Mouse (Mus musculus) neural tube, embryonic 13.5 days (tissue): ENCODE measurements at regions not wholly inside any gene's neighbourhood (a gene's known extent, or its start where the extent isn't known, plus 50 kb on each side); places are given as distances from the start of the nearest gene placed in this dataset.

Experiments used
- ATAC-seq: fragments of 200-750 bp; cut with Nextera tagmentation; 2 replicates; pipeline ENCODE4 v1.8.0; 2017; ENCODE audit warnings: low read depth, mild to moderate bottlenecking, moderate TSS enrichment, moderate library complexity
- H3K27ac ChIP-seq: fragments of 300-500 bp; sonication (generic); replicated peaks from 2 replicates; pipeline ENCODE4 v1.5.1; 2015; ENCODE audit warnings: moderate library complexity, mild to moderate bottlenecking, inconsistent platforms
- H3K27me3 ChIP-seq: fragments of 300-500 bp; sonication (generic); 2 replicates; pipeline ENCODE4 v1.6.1; 2015; ENCODE audit warnings: mild to moderate bottlenecking, inconsistent platforms
- H3K36me3 ChIP-seq: fragments of 300-500 bp; sonication (generic); 2 replicates; pipeline ENCODE4 v1.6.1; 2015; ENCODE audit warnings: mild to moderate bottlenecking, inconsistent platforms
- H3K4me1 ChIP-seq: fragments of 300-500 bp; sonication (generic); replicated peaks from 2 replicates; pipeline ENCODE4 v1.6.1; 2015; ENCODE audit warnings: inconsistent platforms
- H3K4me2 ChIP-seq: fragments of 300-500 bp; sonication (generic); 2 replicates; pipeline ENCODE4 v1.6.1; 2015; ENCODE audit warnings: inconsistent platforms, mild to moderate bottlenecking, moderate library complexity
- H3K4me3 ChIP-seq: fragments of 300-500 bp; sonication (generic); 2 replicates; pipeline ENCODE4 v1.5.1; 2015; ENCODE audit warnings: mild to moderate bottlenecking, inconsistent platforms
- H3K9ac ChIP-seq: fragments of 300-500 bp; sonication (generic); 2 replicates; pipeline ENCODE4 v1.6.1; 2015; ENCODE audit warnings: moderate library complexity, mild to moderate bottlenecking, inconsistent platforms
- H3K9me3 ChIP-seq: fragments of 300-500 bp; sonication (generic); 2 replicates; pipeline ENCODE4 v1.6.1; 2016; ENCODE audit warnings: inconsistent platforms
- WGBS: fragments of 180-500 bp; shearing (Covaris S2); methylation state at CpG from one replicate; pipeline ENCODE4 v1.1.7; 2015; 5-methylcytosine and 5-hydroxymethylcytosine counted together

DNA sequence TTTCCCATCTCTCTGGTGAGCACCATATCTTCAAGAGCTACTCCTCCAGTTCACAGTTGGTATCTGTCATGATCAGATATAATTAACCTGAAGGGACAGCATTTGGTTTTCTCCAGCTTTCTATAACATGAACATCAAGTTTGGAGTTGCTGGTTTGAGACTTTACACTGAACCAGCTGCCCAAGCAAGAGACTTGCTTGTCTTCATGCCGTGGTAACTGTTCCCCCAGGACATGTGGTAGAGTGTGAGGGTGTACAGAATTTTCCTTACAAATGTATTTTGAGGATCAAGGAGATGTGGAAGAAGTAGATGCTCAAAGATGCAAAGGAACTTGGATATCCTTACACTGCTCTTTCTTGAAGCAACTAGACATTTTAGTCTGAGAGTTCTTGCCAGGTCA lies 200.0 kb upstream of the Eci2 start:
- no peaks in the 10 kb centered on the region for H3K27me3 ChIP-seq
- no peak overlapping the region for H3K4me3 ChIP-seq
- no peak overlapping the region for H3K27ac ChIP-seq
- H3K9ac ChIP-seq = no peak overlapping the region
- WGBS = 90% methylated on average over 1 of the region's 1 CpGs
- H3K4me2 ChIP-seq = no peak overlapping the region
- no peaks in the 10 kb centered on the region for H3K36me3 ChIP-seq
- ATAC-seq = no peak
- H3K4me1 ChIP-seq = no peaks in the 10 kb centered on the region
- no peaks in the 10 kb centered on the region for H3K9me3 ChIP-seq

DNA sequence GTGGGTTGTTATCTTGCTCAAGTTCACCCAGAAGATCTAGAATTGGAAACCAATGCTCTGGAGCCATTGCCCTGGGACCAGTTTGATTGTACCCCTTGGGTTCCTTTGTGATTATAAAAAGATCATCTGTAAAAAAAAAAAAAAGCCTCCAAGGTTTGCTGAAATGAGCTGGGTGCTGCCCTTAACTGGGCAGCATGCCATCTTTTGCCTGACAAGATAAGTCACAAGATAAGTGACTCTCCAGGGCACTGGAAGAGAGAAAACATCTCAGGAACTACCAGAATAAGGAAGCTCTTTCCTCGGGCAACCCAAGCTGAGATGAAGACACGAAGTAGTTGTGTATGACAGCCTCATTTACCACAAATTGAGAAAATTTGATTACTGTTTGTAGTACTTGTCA lies 202.7 kb upstream of the Eci2 start:
- no peaks in the 10 kb centered on the region for H3K4me1 ChIP-seq
- no peak overlapping the region for H3K4me3 ChIP-seq
- H3K36me3 ChIP-seq = no peaks in the 10 kb centered on the region
- WGBS = 83% methylated on average over 2 of the region's 2 CpGs
- no peak overlapping the region for H3K27ac ChIP-seq
- no peak overlapping the region for H3K9ac ChIP-seq
- no peak for ATAC-seq
- H3K9me3 ChIP-seq = no peaks in the 10 kb centered on the region
- no peaks in the 10 kb centered on the region for H3K27me3 ChIP-seq
- no peak overlapping the region for H3K4me2 ChIP-seq

DNA sequence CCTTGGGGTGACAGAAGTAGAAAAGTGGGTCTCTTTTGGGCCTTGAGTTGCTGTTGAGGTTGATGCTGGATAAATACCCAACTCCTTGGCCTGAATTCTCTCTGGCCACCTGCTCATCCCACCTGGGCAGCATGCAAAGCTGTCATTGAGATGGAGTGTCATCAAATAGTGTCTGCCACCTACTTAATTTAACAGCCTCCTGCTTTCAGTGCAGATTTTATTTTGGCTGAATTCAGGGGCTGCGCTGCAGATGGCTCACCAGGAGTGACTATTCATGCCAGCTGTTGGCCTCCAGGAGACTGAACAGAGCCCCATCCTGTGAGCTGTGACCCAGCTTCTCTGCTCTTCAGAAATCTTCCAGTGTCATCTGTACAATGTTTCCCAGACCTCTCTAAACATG lies 206.7 kb upstream of the Eci2 start:
- no peak overlapping the region for H3K4me2 ChIP-seq
- no peaks in the 10 kb centered on the region for H3K4me1 ChIP-seq
- H3K27me3 ChIP-seq = no peaks in the 10 kb centered on the region
- H3K9me3 ChIP-seq = no peaks in the 10 kb centered on the region
- H3K36me3 ChIP-seq = no peaks in the 10 kb centered on the region
- H3K4me3 ChIP-seq = no peak overlapping the region
- 92% methylated on average over 1 of the region's 1 CpGs for WGBS
- H3K27ac ChIP-seq = no peak overlapping the region
- ATAC-seq = no peak
- H3K9ac ChIP-seq = no peak overlapping the region

DNA sequence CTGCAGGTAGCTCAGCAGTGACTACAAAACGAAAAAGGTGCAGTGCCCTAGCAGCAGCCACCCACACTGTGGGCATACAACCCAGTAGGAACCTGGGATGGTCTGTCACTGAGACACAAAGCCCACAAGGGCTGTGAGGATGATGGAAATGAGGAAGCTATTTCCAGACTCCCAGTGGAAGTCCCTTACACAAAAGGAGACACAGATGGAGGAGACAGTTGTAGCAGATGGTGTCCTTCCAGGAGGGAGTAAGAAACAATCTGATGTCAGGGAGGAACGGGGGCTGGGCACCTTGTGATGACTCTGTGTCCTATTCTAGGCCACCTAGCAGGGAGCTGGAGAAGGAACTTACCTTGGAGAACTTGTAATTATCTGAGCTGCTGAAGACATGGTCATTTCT lies 214.5 kb upstream of the Eci2 start:
- H3K4me3 ChIP-seq = no peak overlapping the region
- H3K4me2 ChIP-seq = no peak overlapping the region
- no peaks in the 10 kb centered on the region for H3K9me3 ChIP-seq
- ATAC-seq = no peak
- H3K4me1 ChIP-seq = no peaks in the 10 kb centered on the region
- no peak overlapping the region for H3K9ac ChIP-seq
- no peak overlapping the region for H3K27ac ChIP-seq
- H3K36me3 ChIP-seq = no peaks in the 10 kb centered on the region
- H3K27me3 ChIP-seq = no peaks in the 10 kb centered on the region
- WGBS = 75% methylated on average over 2 of the region's 2 CpGs

DNA sequence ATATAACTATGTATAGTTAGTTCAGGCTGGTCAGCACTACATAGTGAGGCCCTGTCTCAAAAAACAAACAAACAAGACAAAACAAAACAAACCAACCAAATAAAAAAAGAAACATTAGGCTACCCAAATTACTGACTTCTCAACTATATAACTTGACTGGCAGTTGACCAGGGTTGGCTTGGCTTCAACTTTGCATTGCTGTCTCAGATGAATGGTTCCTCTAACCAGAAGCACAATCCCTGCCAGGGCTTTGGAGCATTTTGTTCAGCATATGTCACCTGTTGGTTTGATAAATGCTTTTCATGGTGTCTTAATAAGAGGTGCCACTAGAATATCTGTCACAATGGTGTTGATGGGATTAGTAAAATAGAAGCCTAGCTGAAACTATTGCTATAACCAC lies 217.1 kb upstream of the Eci2 start:
- Histone ChIP-seq H3K36me3 (no peaks in the 10 kb centered on the region), H3K9me3 (no peaks in the 10 kb centered on the region), H3K4me3 (no peak overlapping the region), H3K27me3 (no peaks in the 10 kb centered on the region), H3K4me1 (no peaks in the 10 kb centered on the region), H3K27ac (no peak overlapping the region), H3K9ac (no peak overlapping the region), H3K4me2 (no peak overlapping the region)
- ATAC-seq = no peak

DNA sequence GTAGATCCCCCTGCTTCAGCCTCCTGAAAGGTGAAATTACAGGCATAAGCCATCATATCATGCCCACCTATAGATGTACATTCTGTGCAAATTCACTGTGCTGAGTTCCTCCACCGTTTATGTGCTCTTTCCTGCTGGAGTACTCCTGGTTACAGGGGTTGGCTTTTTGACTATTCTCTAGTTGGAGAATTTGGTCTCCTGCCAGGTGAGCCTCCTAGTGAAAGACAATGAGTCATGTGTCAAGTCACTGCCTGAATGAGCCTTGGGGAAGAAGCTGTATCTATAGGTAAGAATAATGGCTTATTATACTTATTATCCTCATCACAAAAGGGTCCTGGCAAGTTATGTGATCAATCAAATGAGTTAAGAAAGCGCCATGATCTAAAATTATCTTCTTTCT lies 230.5 kb upstream of the Eci2 start:
- ATAC-seq = no peak
- no peaks in the 10 kb centered on the region for H3K4me1 ChIP-seq
- WGBS = 79% methylated on average over 2 of the region's 2 CpGs
- H3K27ac ChIP-seq = no peak overlapping the region
- H3K9ac ChIP-seq = no peak overlapping the region
- no peaks in the 10 kb centered on the region for H3K27me3 ChIP-seq
- no peaks in the 10 kb centered on the region for H3K9me3 ChIP-seq
- no peaks in the 10 kb centered on the region for H3K36me3 ChIP-seq
- H3K4me3 ChIP-seq = no peak overlapping the region
- no peak overlapping the region for H3K4me2 ChIP-seq

DNA sequence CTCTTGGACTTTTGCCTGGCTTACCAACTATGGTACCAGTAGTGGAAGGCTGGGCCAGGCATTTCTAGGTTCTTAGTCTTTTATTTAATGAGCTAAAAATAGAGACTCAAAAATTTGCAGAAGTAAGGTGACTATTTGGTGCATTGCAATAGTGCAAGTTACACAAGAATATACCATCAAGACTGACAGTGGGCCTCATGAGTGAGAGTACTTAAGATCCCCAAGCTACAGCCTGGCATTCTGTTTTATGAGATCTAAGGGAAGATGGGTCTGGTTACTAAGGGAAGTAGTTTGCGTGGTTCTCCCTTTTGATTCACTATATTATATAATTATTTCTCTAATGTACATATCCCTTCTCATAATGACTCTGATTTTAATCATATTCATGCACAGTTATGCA lies 231.8 kb upstream of the Eci2 start:
- Histone ChIP-seq H3K27me3 (no peaks in the 10 kb centered on the region), H3K9ac (no peak overlapping the region), H3K27ac (no peak overlapping the region), H3K4me1 (no peaks in the 10 kb centered on the region), H3K4me3 (no peak overlapping the region), H3K9me3 (no peaks in the 10 kb centered on the region), H3K4me2 (no peak overlapping the region), H3K36me3 (no peaks in the 10 kb centered on the region)
- ATAC-seq = no peak
- 97% methylated on average over 1 of the region's 1 CpGs for WGBS

DNA sequence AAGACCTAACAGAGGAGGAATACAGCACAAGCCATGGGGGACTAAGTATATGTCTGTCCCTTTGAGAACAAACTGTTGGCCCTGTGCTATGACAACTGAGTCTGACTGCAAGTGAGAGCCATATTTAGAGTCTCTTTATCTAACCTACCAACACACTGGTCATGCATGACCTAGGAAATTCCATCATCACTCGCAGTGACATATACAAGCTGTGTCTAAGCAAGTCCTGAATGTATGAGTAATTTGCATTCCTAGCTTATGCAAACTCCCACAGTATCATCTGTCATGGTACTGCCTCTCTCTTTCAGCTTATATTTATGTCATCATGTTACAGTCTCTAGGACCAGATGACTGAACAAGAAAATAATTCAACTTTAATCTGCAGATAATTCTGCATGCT lies 257.1 kb upstream of the Eci2 start:
- Histone ChIP-seq H3K27me3 (no peaks in the 10 kb centered on the region), H3K4me3 (no peak overlapping the region), H3K27ac (no peak overlapping the region), H3K9ac (no peak overlapping the region), H3K9me3 (no peaks in the 10 kb centered on the region), H3K36me3 (no peaks in the 10 kb centered on the region), H3K4me2 (no peak overlapping the region), H3K4me1 (no peaks in the 10 kb centered on the region)
- no peak for ATAC-seq
- 85% methylated on average over 1 of the region's 1 CpGs for WGBS

DNA sequence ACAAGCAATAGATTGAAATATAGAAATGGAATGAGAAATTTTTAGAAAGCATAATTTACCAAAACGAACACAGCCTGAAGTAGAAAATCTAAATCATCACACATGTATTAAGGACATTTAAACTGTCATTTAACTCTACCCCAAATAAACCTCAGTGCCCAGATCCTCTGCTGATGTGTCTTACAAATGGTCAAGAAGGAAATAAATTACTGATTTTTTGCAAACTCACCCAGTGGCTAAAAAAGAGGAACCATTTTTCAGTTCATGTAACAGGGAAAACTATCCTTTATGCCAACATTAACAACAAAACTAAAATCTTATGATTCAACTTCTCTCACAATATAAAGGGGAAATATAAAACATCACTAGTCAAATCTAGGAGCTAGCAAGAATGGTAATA lies 275.2 kb upstream of the Eci2 start:
- WGBS = 78% methylated on average over 1 of the region's 1 CpGs
- no peaks in the 10 kb centered on the region for H3K4me1 ChIP-seq

DNA sequence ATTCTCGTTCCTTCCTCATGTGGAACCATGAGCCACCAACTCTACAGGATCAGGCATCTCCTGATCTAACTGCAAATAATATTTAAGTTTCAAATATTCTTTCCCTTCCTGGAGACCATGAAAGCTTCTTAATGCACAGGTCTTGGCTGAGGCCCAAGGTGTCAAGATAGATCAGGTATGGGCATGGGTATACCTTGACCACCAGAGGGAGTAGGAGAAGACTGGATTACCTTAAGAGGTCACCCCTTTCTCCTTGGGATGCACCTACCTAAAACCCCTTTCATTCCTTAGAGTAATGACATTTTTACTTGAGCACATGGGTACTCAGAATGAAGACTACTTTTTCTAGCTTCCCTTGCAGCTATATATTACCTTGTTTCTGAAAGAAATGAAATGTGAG lies 289.9 kb upstream of the Eci2 start:
- Histone ChIP-seq H3K27ac (no peak overlapping the region), H3K4me1 (no peaks in the 10 kb centered on the region), H3K9ac (no peak overlapping the region), H3K4me3 (no peak overlapping the region), H3K9me3 (no peaks in the 10 kb centered on the region), H3K27me3 (no peaks in the 10 kb centered on the region), H3K36me3 (no peaks in the 10 kb centered on the region), H3K4me2 (no peak overlapping the region)
- 83% methylated on average over 1 of the region's 1 CpGs for WGBS
- ATAC-seq = no peak

More for the DNA sequence above, 275.2 kb upstream of the Eci2 start:
- H3K9ac ChIP-seq = no peak overlapping the region
- no peak overlapping the region for H3K4me3 ChIP-seq
- no peak overlapping the region for H3K4me2 ChIP-seq
- H3K27ac ChIP-seq = no peak overlapping the region
- no peaks in the 10 kb centered on the region for H3K36me3 ChIP-seq
- no peak for ATAC-seq
- no peaks in the 10 kb centered on the region for H3K27me3 ChIP-seq
- no peaks in the 10 kb centered on the region for H3K9me3 ChIP-seq

DNA sequence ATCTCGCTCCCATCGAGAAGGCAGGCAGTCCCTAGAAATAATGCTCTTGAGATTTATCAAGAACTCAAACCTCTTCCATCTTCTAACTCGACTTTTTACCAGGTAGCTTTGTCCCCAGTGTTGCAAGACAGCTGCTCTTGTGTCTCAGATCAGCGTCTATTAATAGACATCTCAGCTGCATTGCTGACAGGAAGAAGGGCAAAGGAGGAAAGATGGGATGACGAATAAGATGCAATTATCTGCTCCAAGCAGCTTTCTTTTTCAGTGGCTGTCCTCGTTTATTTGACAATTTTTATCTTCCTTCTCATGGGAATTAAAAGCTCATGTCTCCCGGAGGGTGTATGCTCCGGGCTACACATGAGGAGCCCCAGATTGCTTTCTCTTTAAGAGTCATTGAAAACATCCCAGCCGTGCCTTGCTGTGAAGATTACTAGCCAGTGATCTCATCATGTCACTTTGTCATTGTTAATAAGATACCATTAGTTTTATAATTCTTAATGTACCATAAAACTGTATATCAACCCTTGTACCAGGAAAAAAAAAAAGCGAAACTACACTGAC lies 299.9 kb upstream of the Eci2 start:
- ATAC-seq = no peak
- 45% methylated on average over 10 of the region's 10 CpGs for WGBS
- no peak overlapping the region for H3K27ac ChIP-seq

DNA sequence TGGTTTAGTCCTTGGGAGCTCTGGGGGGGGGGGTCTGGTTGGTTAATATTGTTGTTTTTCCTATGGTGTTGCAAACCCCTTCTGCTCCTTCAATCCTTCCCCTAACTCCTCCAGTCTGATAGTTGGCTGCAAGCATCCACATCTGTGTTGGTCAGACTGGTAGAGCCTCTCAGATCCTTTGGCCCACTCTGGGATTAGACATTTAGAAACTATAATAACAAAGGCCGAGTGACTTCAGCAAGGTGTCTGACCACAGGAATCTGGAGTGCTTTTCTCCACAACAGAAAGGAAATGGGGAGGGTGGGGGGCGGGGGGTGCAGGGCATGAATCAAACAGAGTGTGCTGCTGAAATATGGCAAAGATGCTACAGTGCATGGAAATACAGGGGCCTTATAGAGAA lies 301.4 kb upstream of the Eci2 start:
- Histone ChIP-seq H3K4me1 (0 out of 2 replicates have a peak, but pooled peaks cover 6% of the 10 kb centered on the region), H3K4me3 (no peak overlapping the region), H3K4me2 (no peak overlapping the region), H3K27me3 (no peaks in the 10 kb centered on the region), H3K9me3 (no peaks in the 10 kb centered on the region), H3K27ac (no peak overlapping the region), H3K36me3 (no peaks in the 10 kb centered on the region), H3K9ac (no peak overlapping the region)
- ATAC-seq = no peak
- 67% methylated on average over 2 of the region's 2 CpGs for WGBS

More for the DNA sequence above, 299.9 kb upstream of the Eci2 start:
- Histone ChIP-seq H3K4me1 (0 out of 2 replicates have a peak, but pooled peaks cover 6% of the 10 kb centered on the region), H3K36me3 (no peaks in the 10 kb centered on the region), H3K9ac (no peak overlapping the region), H3K9me3 (no peaks in the 10 kb centered on the region), H3K4me2 (peak overlapping the region; percentile 5; the same call in 1 of the 2 replicates), H3K4me3 (no peak overlapping the region), H3K27me3 (no peaks in the 10 kb centered on the region)

DNA sequence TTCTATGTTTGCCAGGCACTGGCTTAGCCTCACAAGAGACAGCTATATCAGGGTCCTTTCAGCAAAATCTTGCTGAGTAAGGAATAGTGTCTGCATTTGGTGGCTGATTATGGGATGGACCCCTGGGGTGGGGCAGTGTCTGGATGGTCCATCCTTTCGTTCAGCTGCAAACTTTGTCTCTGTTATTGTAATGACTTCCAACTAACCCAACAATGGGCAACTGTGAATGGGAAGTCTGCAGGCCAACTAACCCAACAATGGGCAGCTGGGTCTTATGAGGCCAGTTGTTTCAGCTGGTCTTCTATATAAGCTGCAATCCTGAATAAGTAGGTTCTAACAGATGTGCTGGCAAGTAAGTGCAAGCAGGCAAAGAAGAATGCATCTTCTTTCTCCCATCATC lies 304.0 kb upstream of the Eci2 start:
- H3K4me1 ChIP-seq = 0 out of 2 replicates have a peak, but pooled peaks cover 6% of the 10 kb centered on the region
- no peak overlapping the region for H3K9ac ChIP-seq
- no peaks in the 10 kb centered on the region for H3K27me3 ChIP-seq
- H3K4me3 ChIP-seq = no peak overlapping the region
- no peak overlapping the region for H3K27ac ChIP-seq
- no peaks in the 10 kb centered on the region for H3K36me3 ChIP-seq
- no peak for ATAC-seq
- H3K4me2 ChIP-seq = no peak overlapping the region
- H3K9me3 ChIP-seq = no peaks in the 10 kb centered on the region
- 20% methylated on average over 1 of the region's 1 CpGs for WGBS
